Mouse (Mus musculus) limb, embryonic 15.5 days (tissue): ENCODE results near the gene Dnmt1. TPM values are rescaled to one million over a fixed set of nuclear protein-coding genes. Genes with fewer than 3 reads are reported as not detected.

Source experiments
- ATAC-seq: fragments of 200-750 bp; cut with Nextera tagmentation; 2 replicates; pipeline ENCODE4 v1.8.0; 2017; ENCODE audit warnings: low read depth, moderate TSS enrichment; ENCODE audit not compliant: insufficient number of reproducible peaks, low FRiP score, low TSS enrichment
- H3K27ac ChIP-seq: fragments of 300-500 bp; sonication (generic); 2 replicates; pipeline ENCODE4 v1.5.1; 2015; ENCODE audit warnings: moderate library complexity, mild to moderate bottlenecking, inconsistent platforms
- H3K27me3 ChIP-seq: fragments of 300-500 bp; sonication (generic); 2 replicates; pipeline ENCODE4 v1.6.1; 2015; ENCODE audit warnings: inconsistent platforms
- H3K36me3 ChIP-seq: fragments of 300-500 bp; sonication (generic); 2 replicates; pipeline ENCODE4 v1.6.1; 2015; ENCODE audit warnings: inconsistent platforms
- H3K4me1 ChIP-seq: fragments of 300-500 bp; sonication (generic); 2 replicates; pipeline ENCODE4 v1.6.1; 2015; ENCODE audit warnings: inconsistent platforms
- H3K4me2 ChIP-seq: fragments of 300-500 bp; sonication (generic); 2 replicates; pipeline ENCODE4 v1.6.1; 2015; ENCODE audit warnings: mild to moderate bottlenecking, inconsistent platforms
- H3K4me3 ChIP-seq: fragments of 300-500 bp; sonication (generic); 2 replicates; pipeline ENCODE4 v1.5.1; 2015; ENCODE audit warnings: mild to moderate bottlenecking, inconsistent platforms
- H3K9ac ChIP-seq: fragments of 300-500 bp; sonication (generic); 2 replicates; pipeline ENCODE4 v1.6.1; 2015; ENCODE audit warnings: inconsistent platforms
- H3K9me3 ChIP-seq: fragments of 300-500 bp; sonication (generic); 2 replicates; pipeline ENCODE4 v1.6.1; 2016; ENCODE audit warnings: inconsistent platforms
- WGBS: fragments of 180-500 bp; shearing (Covaris S2); methylation state at CpG from one replicate; pipeline ENCODE4 v1.1.7; 2015; 5-methylcytosine and 5-hydroxymethylcytosine counted together
- polyA plus RNA-seq: library from polyadenylated mRNA; unstranded; fragments of >200 nt; fragmentation: Nextera tagmentation; extraction: Ambion mirVana; gene quantifications from 2 replicates; pipeline ENCODE4 v1.2.1, GENCODE M21; 2015

Gene Dnmt1
- polyA plus RNA-seq, 1 experiment from 2014 or later = 82.3 TPM

DNA sequence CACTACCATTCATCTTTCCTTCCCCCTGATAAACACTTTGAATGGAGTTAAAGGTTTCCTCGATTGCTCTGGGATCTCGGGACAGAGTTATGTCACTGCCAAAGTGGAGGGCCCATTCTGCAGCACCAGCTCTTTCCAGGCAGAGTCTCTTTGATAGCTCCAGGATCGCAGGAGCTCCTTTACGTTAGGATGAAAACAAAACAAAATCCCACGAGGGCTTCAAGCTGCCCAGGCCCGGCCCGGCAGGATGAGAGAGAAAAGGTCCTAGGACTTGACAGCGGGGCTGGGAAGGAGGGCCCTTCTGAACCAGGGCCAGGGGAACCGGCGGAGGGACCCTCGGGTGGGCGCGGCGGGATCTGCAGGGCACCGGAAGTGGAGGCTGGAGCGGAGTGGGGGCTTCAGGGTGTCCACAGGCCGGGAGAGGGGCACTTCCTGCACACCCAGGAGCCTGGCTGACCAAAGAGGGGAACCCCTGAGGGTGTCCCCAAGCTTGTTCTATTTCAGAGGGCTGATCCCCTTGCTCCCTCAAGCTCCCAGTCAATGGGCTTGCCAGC, 7.6 kb downstream of the Dnmt1 start:
- Histone ChIP-seq H3K9ac (peak overlapping the region; percentile 70), H3K9me3 (no peaks in the 10 kb centered on the region), H3K4me2 (peak overlapping the region; percentile 65), H3K27me3 (no peaks in the 10 kb centered on the region), H3K36me3 (no peaks in the 10 kb centered on the region), H3K27ac (peak overlapping the region; percentile 95), H3K4me3 (peak overlapping the region; percentile 96), H3K4me1 (peaks cover 20% of the 10 kb centered on the region)
- WGBS = 0% methylated on average over 17 of the region's 17 CpGs
- ATAC-seq = peak; percentile 56

DNA sequence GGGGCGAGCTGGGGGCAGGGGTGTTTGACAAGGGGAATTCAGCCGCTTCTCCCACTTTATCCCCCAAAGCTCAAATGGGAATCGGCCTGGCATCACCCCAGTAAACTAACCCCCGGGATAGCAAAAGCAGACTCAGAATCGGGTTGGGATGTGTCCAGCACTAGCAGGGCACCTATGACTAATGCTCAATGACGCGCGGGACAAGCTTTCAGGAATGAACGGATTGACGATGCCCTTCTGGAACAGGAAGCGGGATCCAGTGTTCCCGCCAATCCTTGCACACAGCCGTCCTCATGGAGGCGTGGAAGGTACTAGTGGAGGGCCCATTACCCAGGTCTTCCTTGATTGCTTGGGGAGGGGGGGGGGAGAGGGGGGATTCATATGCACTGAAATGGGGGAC, 8.2 kb downstream of the Dnmt1 start:
- Histone ChIP-seq H3K4me2 (peak overlapping the region; percentile 65), H3K27me3 (no peaks in the 10 kb centered on the region), H3K4me1 (peaks cover 21% of the 10 kb centered on the region), H3K4me3 (peak overlapping the region; percentile 96), H3K27ac (peak overlapping the region; percentile 95), H3K9me3 (no peaks in the 10 kb centered on the region), H3K9ac (peak overlapping the region; percentile 70), H3K36me3 (0 out of 2 replicates have a peak, but pooled peaks cover under 1% of the 10 kb centered on the region)
- WGBS = 6% methylated on average over 14 of the region's 14 CpGs
- no peak for ATAC-seq

DNA sequence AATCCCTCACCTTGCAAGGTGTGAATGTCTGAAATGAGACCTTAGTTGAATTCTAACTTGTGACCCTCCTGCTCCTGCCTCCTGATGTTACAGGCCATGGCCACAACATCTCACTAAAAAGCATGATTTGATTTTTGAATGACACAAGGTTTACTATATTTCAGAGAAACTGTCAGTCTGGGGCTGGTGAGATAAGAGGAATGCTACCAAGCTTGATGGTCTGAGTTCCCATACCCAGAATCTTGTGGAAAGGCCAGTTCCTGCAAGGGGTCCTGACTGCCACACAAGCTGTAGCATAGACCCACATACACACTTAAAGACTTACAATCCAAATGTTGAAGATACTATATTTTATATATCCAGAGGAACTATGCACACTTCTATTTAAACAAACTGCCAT, 9.3 kb downstream of the Dnmt1 start:
- ATAC-seq = no peak
- no peaks in the 10 kb centered on the region for H3K9me3 ChIP-seq
- H3K36me3 ChIP-seq = peaks cover 6% of the 10 kb centered on the region; the same call in 1 of the 2 replicates
- peak overlapping the region; percentile 65; the same call in 1 of the 2 replicates for H3K4me2 ChIP-seq
- no peaks in the 10 kb centered on the region for H3K27me3 ChIP-seq
- no peak overlapping the region for H3K9ac ChIP-seq
- H3K27ac ChIP-seq = no peak overlapping the region
- H3K4me3 ChIP-seq = 0 out of 2 replicates have a peak overlapping the region, but pooled peaks have one; percentile 96
- peaks cover 27% of the 10 kb centered on the region for H3K4me1 ChIP-seq

DNA sequence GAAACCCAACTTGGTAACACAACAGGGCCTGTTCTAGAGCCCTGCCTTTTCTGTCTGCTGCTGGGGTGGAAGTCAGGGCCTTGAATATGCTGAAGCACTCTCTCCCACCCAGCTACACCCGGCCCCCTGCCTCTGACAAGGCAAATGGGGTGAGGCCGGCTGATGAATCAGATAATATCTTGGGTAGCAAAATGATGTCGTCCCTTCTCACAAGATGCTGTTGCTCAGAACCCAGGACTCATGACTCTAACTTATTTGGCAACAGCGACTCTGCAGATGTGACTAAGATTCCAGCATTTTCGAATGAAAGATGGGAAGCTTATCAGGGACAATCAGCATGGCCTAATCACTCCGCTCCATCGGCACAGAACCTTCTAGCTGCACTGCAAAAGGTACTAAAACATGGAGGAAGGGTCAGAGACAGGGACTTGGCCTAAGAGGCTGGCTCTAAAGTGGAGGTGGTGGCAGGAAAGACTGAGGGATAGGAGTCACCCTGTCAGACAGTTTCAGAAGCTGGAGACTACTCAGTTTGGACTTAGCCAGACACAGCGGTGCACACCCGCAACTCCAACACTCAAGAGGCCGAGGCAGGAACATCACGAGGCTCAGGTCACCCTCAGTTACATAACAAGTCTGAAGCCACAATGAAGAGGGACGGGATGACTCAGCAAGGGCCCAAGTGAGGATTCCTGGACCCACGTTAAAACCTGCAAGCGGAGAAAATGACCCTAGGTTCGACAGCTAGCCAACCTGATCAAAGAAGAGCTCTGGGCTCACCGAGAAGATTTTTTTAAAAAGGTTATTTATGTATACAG, 13.4 kb downstream of the Dnmt1 start:
- WGBS = 72% methylated on average over 16 of the region's 16 CpGs
- no peak overlapping the region for H3K9ac ChIP-seq
- no peaks in the 10 kb centered on the region for H3K27me3 ChIP-seq
- 0 out of 2 replicates have a peak overlapping the region, but pooled peaks have one; percentile 30 for H3K27ac ChIP-seq
- peaks cover 15% of the 10 kb centered on the region for H3K36me3 ChIP-seq
- no peaks in the 10 kb centered on the region for H3K9me3 ChIP-seq
- H3K4me1 ChIP-seq = peaks cover 36% of the 10 kb centered on the region
- H3K4me2 ChIP-seq = no peak overlapping the region
- ATAC-seq = no peak
- H3K4me3 ChIP-seq = no peak overlapping the region

DNA sequence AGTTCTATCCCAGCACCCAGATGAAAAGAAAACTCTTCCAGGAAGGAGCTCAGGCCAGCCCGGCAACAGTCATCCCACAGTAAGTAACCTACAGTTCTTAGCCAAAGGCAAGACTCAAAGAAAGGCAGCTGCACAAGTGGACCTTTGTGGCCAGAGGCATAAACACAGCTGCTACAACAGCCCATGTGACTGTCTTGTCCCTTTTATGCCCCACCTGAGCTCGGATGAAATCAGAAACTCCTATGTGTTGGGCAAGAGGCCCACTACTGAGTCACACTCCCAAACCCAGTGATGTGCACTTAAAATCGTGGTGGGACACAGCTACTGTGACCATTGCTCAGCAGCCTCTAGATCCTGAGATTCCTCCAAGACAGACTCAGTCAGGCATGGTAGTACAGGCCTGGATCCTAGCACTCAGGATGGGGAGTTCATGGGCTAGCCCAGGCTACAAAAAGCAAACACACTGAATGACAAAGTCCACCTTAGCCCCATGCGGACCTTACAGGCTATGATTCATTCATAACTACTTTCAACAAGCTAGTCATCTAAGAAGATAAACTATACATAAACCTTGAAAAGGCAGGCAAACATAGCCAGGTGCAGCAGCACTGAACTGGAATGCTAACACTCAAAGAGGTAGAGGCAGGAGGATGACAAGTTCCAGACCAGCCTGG, 14.9 kb downstream of the Dnmt1 start:
- peak overlapping the region; percentile 54 for H3K27ac ChIP-seq
- no peak overlapping the region for H3K4me3 ChIP-seq
- H3K9me3 ChIP-seq = no peaks in the 10 kb centered on the region
- 46% methylated on average over 4 of the region's 4 CpGs for WGBS
- peaks cover 34% of the 10 kb centered on the region for H3K4me1 ChIP-seq
- H3K27me3 ChIP-seq = no peaks in the 10 kb centered on the region
- H3K9ac ChIP-seq = no peak overlapping the region
- no peak overlapping the region for H3K4me2 ChIP-seq
- peaks cover 29% of the 10 kb centered on the region for H3K36me3 ChIP-seq
- ATAC-seq = no peak

DNA sequence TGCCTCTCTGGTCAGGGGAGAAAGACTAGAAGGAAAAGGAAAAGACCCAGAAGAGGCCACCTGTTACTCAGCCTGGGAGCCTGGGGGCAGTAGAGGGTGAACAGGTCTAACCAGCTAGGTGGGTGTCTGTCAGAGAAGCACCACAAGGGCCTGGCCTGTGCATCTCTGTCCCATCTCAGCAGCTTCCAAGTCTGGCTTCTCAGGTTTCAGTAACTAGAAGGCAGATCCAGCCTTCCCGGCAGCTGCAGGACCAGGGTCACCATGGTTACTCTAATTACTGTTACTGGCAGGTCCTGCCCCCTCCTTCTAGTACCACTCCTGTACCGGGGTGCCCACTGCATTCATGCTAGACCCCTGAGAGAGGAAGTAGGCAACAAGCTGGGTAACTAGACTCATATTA, 15.8 kb downstream of the Dnmt1 start:
- Histone ChIP-seq H3K27ac (peak overlapping the region; percentile 71), H3K4me2 (no peak overlapping the region; the same call in 1 of the 2 replicates), H3K4me1 (peaks cover 30% of the 10 kb centered on the region), H3K27me3 (no peaks in the 10 kb centered on the region), H3K36me3 (peaks cover 38% of the 10 kb centered on the region), H3K9ac (no peak overlapping the region), H3K9me3 (no peaks in the 10 kb centered on the region), H3K4me3 (no peak overlapping the region)
- WGBS = 8% methylated on average over 2 of the region's 2 CpGs
- ATAC-seq = peak; percentile 41; the same call in 1 of the 2 replicates

DNA sequence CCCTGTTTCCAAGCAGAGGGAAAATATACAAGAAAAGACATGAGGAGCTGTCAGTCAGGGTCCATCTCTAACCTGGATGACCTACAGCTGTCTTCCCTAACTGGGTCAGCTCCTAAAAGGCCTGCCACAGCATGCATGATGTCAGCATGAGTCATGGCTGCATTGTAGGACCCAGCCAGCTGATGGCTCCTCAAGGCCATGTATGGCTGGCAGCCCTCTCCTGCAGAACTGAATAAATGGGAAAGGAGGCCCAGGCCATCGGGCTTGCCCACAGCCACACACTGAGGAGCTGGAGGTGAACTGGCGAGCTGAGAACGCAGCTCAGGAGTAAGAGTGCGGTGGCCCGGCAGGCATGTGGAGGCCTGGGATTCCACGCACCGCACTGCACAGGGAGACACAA, 16.3 kb downstream of the Dnmt1 start:
- Histone ChIP-seq H3K4me2 (no peak overlapping the region; the same call in 1 of the 2 replicates), H3K9ac (no peak overlapping the region), H3K4me1 (peaks cover 29% of the 10 kb centered on the region), H3K27me3 (no peaks in the 10 kb centered on the region), H3K9me3 (no peaks in the 10 kb centered on the region), H3K36me3 (peaks cover 44% of the 10 kb centered on the region), H3K27ac (peak overlapping the region; percentile 71), H3K4me3 (no peak overlapping the region)
- ATAC-seq = no peak; the same call in 1 of the 2 replicates
- 93% methylated on average over 7 of the region's 7 CpGs for WGBS

DNA sequence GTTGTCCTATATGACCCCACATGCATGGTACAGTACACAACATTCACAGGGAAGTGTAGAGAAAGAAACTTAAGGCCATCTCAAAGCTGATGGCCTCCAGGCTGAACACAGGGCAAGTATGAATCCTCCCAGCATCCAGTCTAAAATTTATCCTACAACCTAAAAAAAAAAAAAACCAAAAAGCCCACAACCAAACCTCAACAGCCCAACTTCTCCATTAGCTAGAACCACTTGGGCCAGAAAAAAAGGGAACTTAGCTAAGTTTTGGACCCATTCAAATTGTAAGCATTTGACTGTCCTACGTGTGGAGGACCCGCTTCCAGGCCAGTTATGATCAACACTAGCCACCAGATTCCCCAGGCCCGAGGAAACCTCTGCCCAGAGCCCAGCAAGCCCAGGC, 36.4 kb downstream of the Dnmt1 start:
- Histone ChIP-seq H3K4me2 (no peak overlapping the region), H3K36me3 (peaks cover 100% of the 10 kb centered on the region), H3K27me3 (no peaks in the 10 kb centered on the region), H3K4me1 (no peaks in the 10 kb centered on the region), H3K4me3 (no peak overlapping the region), H3K9me3 (no peaks in the 10 kb centered on the region), H3K27ac (no peak overlapping the region), H3K9ac (no peak overlapping the region)
- WGBS = 87% methylated on average over 3 of the region's 3 CpGs
- ATAC-seq = no peak

DNA sequence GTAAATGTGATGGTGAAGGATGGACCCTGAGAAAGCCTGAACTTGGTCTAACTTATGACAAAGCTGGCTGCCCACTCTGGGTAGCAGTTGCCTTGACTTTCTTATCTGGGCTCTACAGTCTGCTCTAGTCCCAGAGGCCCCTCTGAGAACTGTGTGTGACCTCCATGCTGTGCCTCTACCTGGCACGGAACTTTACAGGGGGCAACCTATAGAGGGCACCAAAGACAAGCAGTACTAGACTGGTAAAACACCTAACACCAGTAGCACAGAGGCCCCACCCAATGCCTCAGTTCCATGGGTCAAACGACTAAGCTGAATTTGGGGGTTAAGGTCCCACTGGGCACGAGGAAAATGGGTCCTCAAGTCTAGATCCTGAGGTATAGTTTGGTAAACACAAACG, 43.5 kb downstream of the Dnmt1 start:
- Histone ChIP-seq H3K36me3 (peaks cover 100% of the 10 kb centered on the region), H3K4me1 (no peaks in the 10 kb centered on the region), H3K4me2 (no peak overlapping the region), H3K27ac (no peak overlapping the region), H3K9me3 (no peaks in the 10 kb centered on the region), H3K27me3 (no peaks in the 10 kb centered on the region), H3K4me3 (no peak overlapping the region), H3K9ac (no peak overlapping the region)
- WGBS = 76% methylated on average over 4 of the region's 4 CpGs
- ATAC-seq = no peak

DNA sequence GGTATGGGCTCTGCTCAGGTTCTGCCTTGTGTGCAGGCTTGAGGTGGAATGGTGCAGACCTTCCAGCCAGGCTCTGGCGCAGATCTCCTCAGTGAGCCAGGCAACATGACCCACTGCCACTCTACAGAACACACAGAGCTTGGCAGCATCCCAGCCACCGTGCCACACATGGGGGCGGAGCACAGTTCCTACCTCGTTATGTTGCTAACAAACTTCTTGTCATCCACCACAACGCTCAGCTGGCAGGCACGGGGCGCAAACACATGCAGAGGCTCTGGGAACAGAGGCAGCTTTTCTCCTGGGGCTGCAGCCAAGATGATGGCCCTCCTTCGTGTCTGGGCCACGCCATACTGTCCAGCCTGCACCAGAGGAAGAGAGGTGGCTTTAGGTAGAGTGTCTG, 49.7 kb downstream of the Dnmt1 start:
- no peaks in the 10 kb centered on the region for H3K9me3 ChIP-seq
- peaks cover 100% of the 10 kb centered on the region for H3K36me3 ChIP-seq
- H3K4me3 ChIP-seq = no peak overlapping the region
- H3K27ac ChIP-seq = no peak overlapping the region
- whole genome bisulfite sequencing = 87% methylated on average over 9 of the region's 9 CpGs
- no peaks in the 10 kb centered on the region for H3K4me1 ChIP-seq
- no peak overlapping the region for H3K9ac ChIP-seq
- no peaks in the 10 kb centered on the region for H3K27me3 ChIP-seq
- H3K4me2 ChIP-seq = no peak overlapping the region
- ATAC-seq = no peak

DNA sequence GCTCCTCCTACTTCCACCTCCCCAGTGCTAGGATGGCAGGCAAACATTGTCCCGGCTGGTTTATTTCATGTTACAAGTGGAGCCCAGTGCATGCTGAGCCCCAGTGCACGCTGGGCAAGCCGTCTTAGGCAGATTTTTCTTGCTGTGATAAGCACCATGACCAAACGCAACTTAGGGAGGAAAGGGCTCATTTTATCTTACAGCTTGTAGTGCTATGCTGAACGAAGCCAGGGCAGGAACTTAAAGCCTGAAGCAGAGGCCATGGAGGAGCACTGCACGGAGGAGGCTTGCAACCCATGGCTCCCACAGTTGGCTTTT, 57.6 kb downstream of the Dnmt1 start:
- Histone ChIP-seq H3K4me3 (no peak overlapping the region), H3K36me3 (peaks cover 29% of the 10 kb centered on the region), H3K27me3 (no peaks in the 10 kb centered on the region), H3K9ac (no peak overlapping the region), H3K4me2 (no peak overlapping the region), H3K27ac (no peak overlapping the region), H3K9me3 (no peaks in the 10 kb centered on the region), H3K4me1 (peaks cover 17% of the 10 kb centered on the region)
- WGBS = 41% methylated on average over 6 of the region's 6 CpGs
- no peak for ATAC-seq
